Mouse (Mus musculus) midbrain, embryonic 12.5 days (tissue): ENCODE results near the gene Ciapin1. TPM values are rescaled to one million over a fixed set of nuclear protein-coding genes. Genes with fewer than 3 reads are reported as not detected.
A peak's percentile ranks its signal among the peaks of the same experiment; 100 is the strongest.
"Not testable (repeated sequence)": the region's sequence is repeated elsewhere in the genome, so short reads cannot be mapped to it uniquely, and the experiment has no call there.

Experiments
- ATAC-seq: fragments of 200-750 bp; cut with Nextera tagmentation; 2 replicates; pipeline ENCODE4 v1.8.0; 2017; ENCODE audit warnings: low read depth, moderate TSS enrichment, moderate library complexity; ENCODE audit not compliant: low FRiP score
- H3K27ac ChIP-seq: fragments of 300-500 bp; sonication (generic); replicated peaks from 2 replicates; pipeline ENCODE4 v1.5.1; 2016; ENCODE audit warnings: mild to moderate bottlenecking
- H3K27me3 ChIP-seq: fragments of 300-500 bp; sonication (generic); 2 replicates; pipeline ENCODE4 v1.6.1; 2016; ENCODE audit warnings: mild to moderate bottlenecking
- H3K36me3 ChIP-seq: fragments of 300-500 bp; sonication (generic); 2 replicates; pipeline ENCODE4 v1.6.1; 2016
- H3K4me1 ChIP-seq: fragments of 300-500 bp; sonication (generic); 2 replicates; pipeline ENCODE4 v1.6.1; 2016
- H3K4me2 ChIP-seq: fragments of 300-500 bp; sonication (generic); replicated peaks from 2 replicates; pipeline ENCODE4 v1.6.1; 2016; ENCODE audit warnings: mild to moderate bottlenecking, moderate library complexity
- H3K4me3 ChIP-seq: fragments of 300-500 bp; sonication (generic); 2 replicates; pipeline ENCODE4 v1.5.1; 2016; ENCODE audit warnings: mild to moderate bottlenecking
- H3K9ac ChIP-seq: fragments of 300-500 bp; sonication (generic); replicated peaks from 2 replicates; pipeline ENCODE4 v1.6.1; 2016; ENCODE audit warnings: mild to moderate bottlenecking, moderate library complexity
- H3K9me3 ChIP-seq: fragments of 300-500 bp; sonication (generic); 2 replicates; pipeline ENCODE4 v1.6.1; 2016; ENCODE audit warnings: mild to moderate bottlenecking
- WGBS: fragments of 180-500 bp; shearing (Covaris S2); methylation state at CpG from one replicate; pipeline ENCODE4 v1.1.7; 2016; 5-methylcytosine and 5-hydroxymethylcytosine counted together
- polyA plus RNA-seq: library from polyadenylated mRNA; unstranded; fragments of >200 nt; fragmentation: Nextera tagmentation; extraction: Ambion mirVana; gene quantifications from 2 replicates; pipeline ENCODE4 v1.2.1, GENCODE M21; 2016

Gene Ciapin1
- polyA plus RNA-seq, 1 experiment from 2014 or later: 192 TPM

DNA sequence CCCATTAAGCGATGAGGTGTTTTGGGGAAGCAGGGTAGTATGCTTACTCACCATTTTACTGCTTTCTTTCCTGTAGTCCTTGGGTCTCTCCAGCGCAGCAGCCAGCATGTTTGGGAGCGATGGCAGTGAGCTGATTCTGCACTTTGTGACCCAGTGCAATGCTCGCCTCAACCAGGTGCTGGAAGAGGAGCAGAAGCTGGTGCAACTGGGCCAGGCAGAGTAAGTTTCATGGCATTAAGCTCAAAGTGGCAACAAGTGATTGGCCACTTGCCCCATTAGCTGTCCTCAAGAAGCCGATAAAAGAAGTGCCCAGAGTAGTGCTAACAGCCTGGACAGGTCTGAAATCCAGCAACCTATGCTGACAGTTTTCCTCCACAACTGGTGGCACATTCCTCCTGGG lies 11.9 kb upstream of the Ciapin1 start:
- 93% methylated on average over 5 of the region's 5 CpGs for WGBS
- Histone ChIP-seq H3K4me3 (no peak overlapping the region), H3K27me3 (no peaks in the 10 kb centered on the region), H3K9ac (no peak overlapping the region), H3K4me2 (no peak overlapping the region), H3K4me1 (no peaks in the 10 kb centered on the region), H3K27ac (no peak overlapping the region), H3K36me3 (peaks cover 64% of the 10 kb centered on the region), H3K9me3 (no peaks in the 10 kb centered on the region)
- ATAC-seq: no peak

DNA sequence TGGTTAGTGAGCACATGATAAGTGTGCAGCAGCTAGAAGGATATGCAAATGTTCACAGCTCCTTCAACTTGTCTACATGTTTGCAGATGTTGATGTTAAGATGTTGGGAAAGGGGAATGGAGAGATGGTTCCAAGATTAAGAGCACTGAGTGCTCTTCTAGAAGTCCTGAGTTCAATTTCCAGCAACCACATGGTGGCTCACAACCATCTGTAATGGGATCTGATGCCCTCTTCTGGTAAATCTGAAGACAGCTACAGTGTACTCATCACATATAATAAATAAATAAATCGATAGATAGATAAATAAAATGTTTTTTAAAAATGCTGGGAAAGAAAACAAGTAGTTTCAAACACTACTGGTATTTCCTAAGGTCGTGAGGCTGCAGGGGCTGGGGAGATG lies 3.0 kb upstream of the Ciapin1 start:
- 51% methylated on average over 2 of the region's 2 CpGs for WGBS
- no peak overlapping the region for H3K9ac ChIP-seq
- no peak for ATAC-seq
- no peak overlapping the region for H3K4me2 ChIP-seq
- H3K27ac ChIP-seq: no peak overlapping the region
- H3K4me1 ChIP-seq: peaks cover 19% of the 10 kb centered on the region
- no peaks in the 10 kb centered on the region for H3K27me3 ChIP-seq
- no peak overlapping the region for H3K4me3 ChIP-seq
- no peaks in the 10 kb centered on the region for H3K9me3 ChIP-seq
- peaks cover 26% of the 10 kb centered on the region for H3K36me3 ChIP-seq

- H3K4me3 ChIP-seq: peak overlapping the region; percentile 95
- H3K9me3 ChIP-seq: no peaks in the 10 kb centered on the region
- H3K27me3 ChIP-seq: no peaks in the 10 kb centered on the region
- H3K9ac ChIP-seq: peak overlapping the region; percentile 92
- H3K4me1 ChIP-seq: peaks cover 19% of the 10 kb centered on the region
- under 1% methylated on average over 24 of the region's 24 CpGs for WGBS
- ATAC-seq: peak; percentile 62
- H3K27ac ChIP-seq: peak overlapping the region; percentile 89
- H3K4me2 ChIP-seq: peak overlapping the region; percentile 82
- peaks cover 5% of the 10 kb centered on the region; the same call in 1 of the 2 replicates for H3K36me3 ChIP-seq
These were observed 442 bp upstream of the Ciapin1 start for GRCm38 (mm10) chr8:94838600-94838999.

DNA sequence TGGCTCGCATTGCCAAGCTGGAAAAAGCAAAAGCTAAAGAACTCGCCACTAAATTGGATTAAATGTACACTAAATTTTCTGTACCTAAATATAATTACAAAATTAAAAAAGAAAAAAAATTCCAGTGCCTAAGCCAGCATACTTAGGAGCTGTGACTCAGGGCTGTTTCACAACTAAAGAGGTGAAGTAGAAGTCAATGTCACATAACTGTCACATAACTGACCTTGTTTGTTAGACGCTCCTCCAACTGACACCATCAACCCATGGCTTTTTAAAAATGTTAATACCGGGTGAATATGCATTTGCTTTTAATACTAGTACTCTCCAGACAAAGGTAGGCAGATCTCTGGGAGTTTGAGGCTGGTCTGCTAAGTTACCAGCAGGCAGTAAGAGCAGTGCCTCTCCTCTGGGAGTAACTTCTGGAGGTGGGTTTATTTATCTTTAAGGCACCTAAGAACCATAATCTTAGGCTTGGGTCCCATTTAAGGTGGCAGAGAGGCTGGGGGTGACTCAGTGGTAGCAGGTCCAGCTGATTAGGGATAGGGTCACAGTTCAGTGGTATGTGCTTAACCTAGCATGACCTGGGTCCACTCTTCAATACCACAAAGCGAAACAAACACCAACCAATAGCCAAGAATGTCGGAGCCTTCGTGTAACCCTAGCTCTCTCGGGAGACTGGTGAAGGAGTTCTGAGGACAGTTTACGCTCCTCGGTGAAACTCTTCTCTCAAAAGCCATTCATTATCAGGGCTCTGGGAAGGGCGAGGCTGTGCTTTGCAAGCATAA lies 1.5 kb downstream of the Ciapin1 start:
- H3K27me3 ChIP-seq: no peaks in the 10 kb centered on the region
- H3K36me3 ChIP-seq: peaks cover 10% of the 10 kb centered on the region
- H3K27ac ChIP-seq: no peak overlapping the region
- H3K9me3 ChIP-seq: no peaks in the 10 kb centered on the region
- peak overlapping the region; percentile 92 for H3K9ac ChIP-seq
- H3K4me1 ChIP-seq: peaks cover 19% of the 10 kb centered on the region
- peak overlapping the region; percentile 95 for H3K4me3 ChIP-seq
- ATAC-seq: no peak
- H3K4me2 ChIP-seq: peak overlapping the region; percentile 82
- WGBS: 75% methylated on average over 11 of the region's 11 CpGs

DNA sequence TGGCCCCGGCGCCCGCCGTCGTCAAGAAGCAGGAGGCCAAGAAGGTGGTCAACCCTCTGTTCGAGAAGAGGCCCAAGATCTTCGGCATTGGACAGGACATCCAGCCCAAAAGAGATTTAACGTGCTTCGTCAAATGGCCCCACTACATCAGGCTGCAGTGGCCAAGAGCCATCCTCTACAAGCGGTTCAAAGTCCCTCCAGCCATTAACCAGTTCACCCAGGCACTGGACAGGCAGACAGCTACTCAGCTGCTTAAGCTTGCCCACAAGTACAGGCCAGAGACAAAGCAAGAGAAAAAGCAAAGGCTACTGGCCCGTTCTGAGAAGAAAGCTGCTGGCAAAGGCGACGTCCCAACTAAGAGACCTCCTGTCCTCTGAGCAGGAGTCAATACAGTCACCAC lies 2.4 kb downstream of the Ciapin1 start:
- H3K9ac ChIP-seq, H3K27me3 ChIP-seq, H3K27ac ChIP-seq, H3K4me3 ChIP-seq, H3K9me3 ChIP-seq, ATAC-seq, H3K4me2 ChIP-seq: not testable (repeated sequence)
- peaks cover 19% of the 10 kb centered on the region for H3K4me1 ChIP-seq
- peaks cover 16% of the 10 kb centered on the region for H3K36me3 ChIP-seq
- WGBS: 95% methylated on average over 13 of the region's 13 CpGs

GRCm38 (mm10) chr8:94833901-94834405 lies 4.2 kb downstream of the Ciapin1 start:
- 89% methylated on average over 7 of the region's 7 CpGs for WGBS

GRCm38 (mm10) chr8:94828284-94828683 lies 9.9 kb downstream of the Ciapin1 start:
- WGBS: 91% methylated on average over 6 of the region's 6 CpGs
- H3K36me3 ChIP-seq: peaks cover 70% of the 10 kb centered on the region
- H3K4me1 ChIP-seq: no peaks in the 10 kb centered on the region

More at GRCm38 (mm10) chr8:94833901-94834405, 4.2 kb downstream of the Ciapin1 start:
- not testable (repeated sequence) for H3K27ac ChIP-seq, H3K9me3 ChIP-seq, H3K4me3 ChIP-seq, H3K9ac ChIP-seq, H3K27me3 ChIP-seq, ATAC-seq, H3K4me2 ChIP-seq
- peaks cover 15% of the 10 kb centered on the region for H3K4me1 ChIP-seq
- peaks cover 30% of the 10 kb centered on the region for H3K36me3 ChIP-seq

GRCm38 (mm10) chr8:94826210-94826609 lies 11.9 kb downstream of the Ciapin1 start:
- 99% methylated on average over 5 of the region's 5 CpGs for WGBS
- H3K4me3 ChIP-seq: no peak overlapping the region
- H3K36me3 ChIP-seq: peaks cover 75% of the 10 kb centered on the region
- no peaks in the 10 kb centered on the region for H3K4me1 ChIP-seq
- H3K27ac ChIP-seq: no peak overlapping the region
- H3K9me3 ChIP-seq: 0 out of 2 replicates have a peak, but pooled peaks cover 3% of the 10 kb centered on the region
- no peak overlapping the region for H3K4me2 ChIP-seq
- no peaks in the 10 kb centered on the region for H3K27me3 ChIP-seq
- ATAC-seq: no peak
- H3K9ac ChIP-seq: no peak overlapping the region

More at GRCm38 (mm10) chr8:94828284-94828683, 9.9 kb downstream of the Ciapin1 start:
- H3K27ac ChIP-seq: no peak overlapping the region
- 0 out of 2 replicates have a peak, but pooled peaks cover 3% of the 10 kb centered on the region for H3K9me3 ChIP-seq
- no peak overlapping the region for H3K4me3 ChIP-seq
- no peak overlapping the region for H3K4me2 ChIP-seq
- no peak for ATAC-seq
- H3K27me3 ChIP-seq: no peaks in the 10 kb centered on the region
- H3K9ac ChIP-seq: no peak overlapping the region

DNA sequence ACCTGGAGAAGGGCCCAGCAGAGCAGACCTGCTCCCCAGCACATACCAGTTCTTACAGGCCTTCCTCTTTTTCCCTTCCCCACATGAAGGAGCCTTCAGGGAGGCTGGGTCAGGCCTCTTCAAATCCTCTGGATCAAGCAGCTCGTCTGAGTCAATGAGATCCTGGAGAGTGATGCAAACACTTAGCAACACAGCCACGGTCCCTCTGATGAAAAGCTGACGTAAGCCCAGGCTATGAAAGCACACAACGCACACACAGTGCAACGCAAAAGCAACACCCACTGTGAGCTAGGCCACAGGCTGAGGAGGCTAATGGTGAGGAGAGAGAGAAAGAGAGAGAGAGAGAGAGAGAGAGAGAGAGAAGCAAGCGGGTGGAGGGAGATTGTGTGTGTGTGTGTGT lies 13.0 kb downstream of the Ciapin1 start:
- Histone ChIP-seq H3K4me3 (no peak overlapping the region), H3K27me3 (no peaks in the 10 kb centered on the region), H3K36me3 (peaks cover 77% of the 10 kb centered on the region), H3K9me3 (no peaks in the 10 kb centered on the region), H3K27ac (no peak overlapping the region), H3K4me2 (no peak overlapping the region), H3K4me1 (no peaks in the 10 kb centered on the region), H3K9ac (no peak overlapping the region)
- 85% methylated on average over 6 of the region's 6 CpGs for WGBS
- ATAC-seq: no peak

DNA sequence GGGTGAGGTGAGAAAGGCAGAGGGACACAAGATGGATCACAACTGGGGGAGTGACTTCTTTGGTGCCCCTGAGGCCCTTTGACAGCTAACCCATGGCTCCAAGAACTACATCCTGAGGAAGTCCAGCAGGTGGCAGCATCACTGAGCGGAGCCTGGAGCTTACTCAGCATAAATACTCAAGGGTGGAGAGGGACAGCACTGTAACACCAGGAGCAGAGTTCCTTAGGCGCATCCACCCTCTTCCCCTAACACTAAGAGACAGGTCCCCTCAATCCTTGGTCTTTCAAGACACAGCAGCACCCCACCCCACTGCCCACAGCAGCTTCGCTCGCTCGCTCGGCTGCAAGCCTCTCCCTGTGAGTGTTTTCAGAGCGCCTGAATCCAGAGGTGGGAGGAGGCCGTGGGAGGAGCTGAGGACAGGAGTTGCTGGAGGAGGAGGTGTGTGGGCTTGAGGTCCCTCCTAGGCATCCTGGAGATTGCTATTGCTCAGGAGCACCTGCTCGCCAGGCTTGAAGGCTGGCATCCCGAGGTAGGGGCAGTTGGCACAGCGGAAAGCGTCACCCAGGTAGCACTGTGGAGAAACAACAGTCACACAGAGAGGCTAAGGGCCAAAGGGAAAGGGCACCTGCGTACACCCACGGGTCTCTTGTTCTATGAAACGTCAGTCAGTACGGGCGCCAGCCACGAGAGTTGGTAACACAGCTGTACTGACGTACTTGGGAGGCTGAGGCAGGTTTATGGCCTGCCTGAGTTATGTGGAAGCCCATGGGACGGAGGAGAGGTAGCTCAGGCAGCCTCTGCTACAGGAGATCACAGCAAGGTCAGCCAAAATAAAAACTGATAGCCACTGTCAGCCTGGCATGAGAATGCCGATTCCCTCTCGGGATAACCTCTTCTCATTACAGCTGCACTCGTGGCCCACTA lies 15.3 kb downstream of the Ciapin1 start:
- H3K36me3 ChIP-seq: peaks cover 67% of the 10 kb centered on the region
- no peak overlapping the region for H3K9ac ChIP-seq
- no peak overlapping the region for H3K4me3 ChIP-seq
- H3K27ac ChIP-seq: no peak overlapping the region
- no peaks in the 10 kb centered on the region for H3K4me1 ChIP-seq
- no peaks in the 10 kb centered on the region for H3K9me3 ChIP-seq
- H3K27me3 ChIP-seq: no peaks in the 10 kb centered on the region
- WGBS: 84% methylated on average over 23 of the region's 23 CpGs
- peak; percentile 52; the same call in 1 of the 2 replicates for ATAC-seq
- H3K4me2 ChIP-seq: no peak overlapping the region

DNA sequence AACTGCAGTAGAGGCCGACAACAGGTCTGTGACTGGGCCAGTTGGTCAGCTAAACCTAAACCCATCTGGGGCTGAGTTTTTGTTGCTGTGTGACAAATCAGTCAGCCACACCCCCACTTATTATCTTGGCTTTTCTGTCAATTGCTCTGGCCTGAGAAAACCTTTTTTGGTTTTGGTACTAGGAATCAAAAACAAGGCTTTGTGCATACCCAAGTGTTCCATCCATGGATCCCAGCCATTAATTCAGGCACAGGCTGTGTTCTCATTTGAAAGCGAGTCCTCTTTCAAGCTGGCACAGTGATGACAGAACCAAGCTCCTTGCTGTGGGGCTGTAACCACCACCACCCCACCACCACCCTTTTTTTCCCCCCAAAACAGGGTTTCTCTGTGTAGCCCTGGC lies 16.8 kb downstream of the Ciapin1 start:
- Histone ChIP-seq H3K9ac (no peak overlapping the region), H3K4me1 (no peaks in the 10 kb centered on the region), H3K27me3 (no peaks in the 10 kb centered on the region), H3K4me3 (no peak overlapping the region), H3K4me2 (no peak overlapping the region), H3K36me3 (peaks cover 55% of the 10 kb centered on the region), H3K27ac (no peak overlapping the region), H3K9me3 (no peaks in the 10 kb centered on the region)
- WGBS: 79% methylated on average over 2 of the region's 2 CpGs
- ATAC-seq: no peak

DNA sequence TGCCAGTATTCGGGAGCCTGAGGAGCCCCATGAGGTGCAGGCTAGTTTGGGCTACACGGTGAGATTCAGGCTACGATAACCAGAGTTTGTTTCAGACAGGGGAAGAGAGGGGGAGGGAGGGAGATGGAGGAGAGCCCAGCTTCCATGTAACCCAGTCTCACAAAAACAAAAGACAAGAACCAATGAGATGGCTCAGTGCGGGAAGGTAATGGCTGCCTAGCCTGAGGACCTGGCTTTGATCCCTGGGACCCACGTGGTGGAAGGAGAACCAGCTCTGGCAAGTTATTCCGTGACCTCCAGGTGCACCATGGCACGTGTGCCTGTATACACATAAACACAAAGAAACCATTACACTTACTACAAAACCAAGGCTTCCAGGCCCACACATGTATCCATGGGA lies 17.6 kb downstream of the Ciapin1 start:
- Histone ChIP-seq H3K9me3 (no peaks in the 10 kb centered on the region), H3K27ac (no peak overlapping the region), H3K36me3 (peaks cover 53% of the 10 kb centered on the region), H3K4me2 (no peak overlapping the region), H3K27me3 (no peaks in the 10 kb centered on the region), H3K4me3 (no peak overlapping the region), H3K9ac (no peak overlapping the region), H3K4me1 (no peaks in the 10 kb centered on the region)
- 95% methylated on average over 7 of the region's 7 CpGs for WGBS
- ATAC-seq: no peak
